Mouse (Mus musculus) E14TG2a.4 (cell line): ENCODE measurements around the gene Nol6.

Experiments used
- CTCF ChIP-seq: conservative IDR thresholded peaks from 2 replicates; pipeline ENCODE4 v1.5.1; 2014; ENCODE audit warnings: low read length
- POU5F1 ChIP-seq: IDR thresholded peaks from 2 replicates; pipeline ENCODE4 v1.6.1; 2014; ENCODE audit warnings: low read length, borderline replicate concordance

GRCm38 (mm10) chr4:41084819-41085218 is 39.4 kb downstream of the Nol6 start:
- TF ChIP-seq CTCF (no peak), POU5F1 (no peak)
